Mouse (Mus musculus): ENCODE measurements around the gene AI182371. TPM values are rescaled to one million over a fixed set of nuclear protein-coding genes. Genes with fewer than 3 reads are reported as not detected.

The AI182371 gene
- 2.8 TPM for polyA plus RNA-seq (2014; fragmentation: Illumina TruSeq; extraction: RNeasy Lipid Tissue Mini Kit (QIAGEN cat#74804); ENCODE audit: insufficient read depth, low read depth, low replicate concordance)

DNA sequence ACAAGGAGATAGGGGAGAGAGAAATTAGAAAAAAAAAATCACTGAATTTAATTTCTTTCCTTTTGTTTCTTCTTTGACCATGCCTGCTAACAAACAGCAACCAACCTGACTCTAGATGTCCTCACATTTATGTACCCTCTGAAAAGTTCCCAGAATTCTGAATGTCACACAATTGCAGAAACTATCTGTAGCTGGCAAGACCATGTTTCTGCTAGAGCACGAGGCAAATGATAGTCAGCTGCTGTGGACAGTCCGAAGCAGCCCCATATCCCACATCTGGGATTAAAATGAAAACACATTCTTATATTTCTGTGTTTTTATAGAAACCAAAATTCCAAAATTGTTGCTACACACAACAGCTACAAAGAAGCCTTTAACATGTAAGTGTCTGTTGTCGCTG lies at the start of gene AI182371:
TSS of gene AI182371 (minus strand) at position 101 of the 400 bp plus-strand sequence.

DNA sequence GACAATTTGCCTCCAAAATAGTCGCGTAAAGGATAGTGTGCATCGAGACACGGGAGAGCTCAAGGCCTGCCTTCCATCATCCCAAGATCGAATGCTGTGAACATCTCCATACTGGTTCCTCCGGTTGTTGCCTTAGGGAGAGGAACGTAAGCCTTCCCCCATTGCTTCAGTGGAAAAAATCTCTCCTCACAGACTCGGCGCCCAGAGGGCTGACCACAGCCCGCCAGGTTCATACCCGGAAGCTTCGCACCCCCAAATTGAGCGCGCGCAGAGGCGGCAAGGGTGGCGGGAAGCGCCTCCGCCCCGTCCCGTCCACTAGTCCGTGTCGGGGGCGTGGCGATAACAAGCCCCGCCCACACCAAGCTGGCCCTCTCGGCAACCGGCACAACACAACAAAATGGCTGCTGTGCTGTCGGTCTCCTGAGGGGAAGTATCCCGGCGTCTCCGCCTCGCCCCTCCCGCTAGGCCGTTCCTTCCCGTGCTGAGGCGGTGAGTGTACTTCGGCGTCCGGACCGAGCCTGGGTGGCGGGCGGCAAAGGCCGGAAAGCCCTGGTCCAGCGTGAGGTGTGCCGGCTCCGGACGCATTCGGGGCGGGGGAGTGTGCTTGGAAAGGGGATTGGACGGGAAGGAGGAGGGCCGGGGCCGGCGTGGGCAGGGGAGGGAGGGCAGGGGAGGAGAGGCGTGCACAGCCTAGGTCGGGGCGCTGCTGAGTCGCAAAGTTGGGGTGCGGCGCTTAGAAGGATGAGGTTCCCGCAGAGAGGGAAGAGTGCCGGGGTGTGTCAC lies 8.0 kb upstream of the AI182371 start, which contains the start of gene Cntrl:
TSS of gene Cntrl (plus strand) at position 352 of the 783 bp plus-strand sequence.

DNA sequence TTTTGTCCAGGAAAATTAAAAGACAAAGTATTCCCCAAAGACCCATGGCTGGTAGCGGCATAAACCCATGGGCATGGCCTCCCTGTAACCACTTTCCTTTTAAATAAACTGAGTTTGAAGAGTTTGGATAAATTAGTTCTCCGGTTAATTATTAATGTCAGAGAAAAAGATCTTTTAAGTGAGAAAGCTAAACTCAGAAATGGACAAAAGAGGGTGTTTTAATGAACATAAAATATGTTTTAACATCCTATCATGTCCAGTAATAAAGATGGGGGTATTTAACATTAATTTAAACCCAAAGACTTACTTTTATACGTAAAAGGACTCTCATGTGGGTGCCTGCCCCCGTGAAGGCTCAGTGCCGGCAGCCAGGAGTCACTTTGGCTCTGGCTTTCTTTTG lies 40.0 kb downstream of the AI182371 start, which contains the start of gene Hc:
TSS of gene Hc (minus strand) at position 101 of the 400 bp plus-strand sequence.

Other genes with a start within 250 kb of the AI182371 start
- gene Cutal, start 227.1 kb downstream of the AI182371 start, polyA plus RNA-seq (2014; fragmentation: Illumina TruSeq; extraction: RNeasy Lipid Tissue Mini Kit (QIAGEN cat#74804); ENCODE audit: insufficient read depth, low read depth, low replicate concordance), result 8.1 TPM
- gene Psmd5, start 226.6 kb downstream of the AI182371 start, polyA plus RNA-seq (2014; fragmentation: Illumina TruSeq; extraction: RNeasy Lipid Tissue Mini Kit (QIAGEN cat#74804); ENCODE audit: insufficient read depth, low read depth, low replicate concordance), result 32.4 TPM
- gene Phf19, start 187.5 kb downstream of the AI182371 start, polyA plus RNA-seq (2014; fragmentation: Illumina TruSeq; extraction: RNeasy Lipid Tissue Mini Kit (QIAGEN cat#74804); ENCODE audit: insufficient read depth, low read depth, low replicate concordance), result 0.84 TPM
- 39.9 TPM for gene Traf1, start 139.8 kb downstream of the AI182371 start, polyA plus RNA-seq (2014; fragmentation: Illumina TruSeq; extraction: RNeasy Lipid Tissue Mini Kit (QIAGEN cat#74804); ENCODE audit: insufficient read depth, low read depth, low replicate concordance)
- gene Hc, start 40.1 kb downstream of the AI182371 start, polyA plus RNA-seq (2014; fragmentation: Illumina TruSeq; extraction: RNeasy Lipid Tissue Mini Kit (QIAGEN cat#74804); ENCODE audit: insufficient read depth, low read depth, low replicate concordance), result 164 TPM
- gene Cntrl, start 7.9 kb upstream of the AI182371 start, polyA plus RNA-seq (2014; fragmentation: Illumina TruSeq; extraction: RNeasy Lipid Tissue Mini Kit (QIAGEN cat#74804); ENCODE audit: insufficient read depth, low read depth, low replicate concordance), result 15.3 TPM
- gene Rab14, start 99.6 kb upstream of the AI182371 start, polyA plus RNA-seq (2014; fragmentation: Illumina TruSeq; extraction: RNeasy Lipid Tissue Mini Kit (QIAGEN cat#74804); ENCODE audit: insufficient read depth, low read depth, low replicate concordance), result 74.3 TPM
- gene Gsn, start 154.8 kb upstream of the AI182371 start, polyA plus RNA-seq (2014; fragmentation: Illumina TruSeq; extraction: RNeasy Lipid Tissue Mini Kit (QIAGEN cat#74804); ENCODE audit: insufficient read depth, low read depth, low replicate concordance), result 2,195 TPM
- gene Stom, start 235.4 kb upstream of the AI182371 start, polyA plus RNA-seq (2014; fragmentation: Illumina TruSeq; extraction: RNeasy Lipid Tissue Mini Kit (QIAGEN cat#74804); ENCODE audit: insufficient read depth, low read depth, low replicate concordance), result 48.3 TPM

Measured in lung, adult 10 weeks (tissue).